In genomic region chr12:3436446-3436845, GRCm38 (mm10) we compare ENCODE assay signal across 27 mouse cellular contexts. TPM values are rescaled to one million over a fixed set of nuclear protein-coding genes. Genes with fewer than 3 reads are reported as not detected.
DNase-seq lines count a peak whose midpoint lies in the region; ATAC-seq and TF ChIP-seq lines count a peak whose summit lies in the region.
"Had no signal": no experiment of that assay in that cellular context is flagged by ENCODE, and none has a peak within 500 bp of the region (broad histone marks: within the 10 kb centered on the region; RNA-seq: fewer than 3 reads in every experiment).

No protein-coding gene starts in this region.

- no peaks in the 10 kb centered on the region for H3K27me3 ChIP-seq in kidney, embryonic 15.5 days
- H3K27me3 ChIP-seq in E14TG2a.4 (ENCODE audit: insufficient read depth, low read length): no peaks in the 10 kb centered on the region
- H3K27me3 ChIP-seq: heart, embryonic 13.5 days; Patski had no signal

- no peak overlapping the region for H3K27ac ChIP-seq in kidney, embryonic 15.5 days
- H3K27ac ChIP-seq: gastrocnemius, adult 2 months; heart, adult 2 months; heart, embryonic 10.5 days; heart, embryonic 13.5 days; hindbrain, embryonic 14.5 days; hindbrain, postnatal 0 days had no signal

- H3K36me3 ChIP-seq in kidney, embryonic 15.5 days: peaks cover 14% of the 10 kb centered on the region; the same call in 1 of the 2 replicates
- peaks cover 54% of the 10 kb centered on the region for H3K36me3 ChIP-seq in E14TG2a.4 (ENCODE audit: insufficient read depth, low read length)

- H3K4me3 ChIP-seq in kidney, embryonic 15.5 days (replicated peaks): no peak overlapping the region
- peak overlapping the region; percentile 14; the same call in 1 of the 2 replicates for H3K4me3 ChIP-seq in E14TG2a.4 (replicated peaks; ENCODE audit: low read length)
- H3K4me3 ChIP-seq: gastrocnemius, adult 2 months; heart, adult 2 months; heart, embryonic 10.5 days; heart, embryonic 13.5 days had no signal

- no peaks in the 10 kb centered on the region for H3K9me3 ChIP-seq in kidney, embryonic 15.5 days (replicated peaks)
- H3K9me3 ChIP-seq in E14TG2a.4 (ENCODE audit: low read length): no peaks in the 10 kb centered on the region
- H3K9me3 ChIP-seq: G1E; heart, embryonic 10.5 days; heart, embryonic 13.5 days had no signal

- peak; percentile 22 for DNase-seq in kidney, adult 9 months
- DNase-seq in ES-CJ7 (ENCODE audit: low read depth, low spot score) (peak; percentile 48), ZHBTc4 (ENCODE audit: low read depth, low spot score) (peak; percentile 59)
- DNase-seq in gastrocnemius, postnatal 14 days: no peak
- no peak for DNase-seq in lung, postnatal 25 days (ENCODE audit: low spot score)
- DNase-seq: adrenal gland, postnatal 10 days; adrenal gland, postnatal 36 days; cerebellum, adult 18-20 months; cerebellum, adult 9-10 months; cerebellum, postnatal 14 days; forebrain, postnatal 0 days; gastrocnemius, adult 2 months; gastrocnemius, postnatal 25 days; heart, adult 2 months; heart, postnatal 14 days; heart, postnatal 4 days had no signal

- H3K4me1 ChIP-seq in kidney, embryonic 15.5 days: no peaks in the 10 kb centered on the region
- H3K4me1 ChIP-seq in E14TG2a.4 (replicated peaks; ENCODE audit: low read depth, low read length): peaks cover 80% of the 10 kb centered on the region
- H3K4me1 ChIP-seq: heart, embryonic 10.5 days had no signal

- no peak overlapping the region for H3K4me2 ChIP-seq in kidney, embryonic 15.5 days
- H3K4me2 ChIP-seq: heart, embryonic 13.5 days; hindbrain, embryonic 14.5 days had no signal

- WGBS in kidney, embryonic 15.5 days: 92% methylated on average over 5 of the region's 5 CpGs

- no peak for ATAC-seq in kidney, embryonic 15.5 days (replicated peaks; ENCODE audit: low FRiP score)
- ATAC-seq: activated CD4-positive, CD25-positive, alpha-beta regulatory T cell, adult 4 months; forebrain, embryonic 14.5 days; forebrain, postnatal 0 days; hindbrain, postnatal 0 days; intestine, postnatal 0 days; Patski had no signal

- no peak overlapping the region for H3K9ac ChIP-seq in kidney, embryonic 15.5 days
- H3K9ac ChIP-seq: forebrain, postnatal 0 days; heart, embryonic 13.5 days; hindbrain, embryonic 14.5 days had no signal

- intact Hi-C loops in gastrocnemius, postnatal 14 days (cut with DNase I; ENCODE audit: low total_unique reads): no loop called here

- no peak for TF ChIP-seq CTCF in E14TG2a.4 (conservative IDR thresholded peaks at IDR 0.05; ENCODE audit: low read length)

RNA-seq across cellular contexts. Expression of gene Asxl2, which starts 9.8 kb away (rescaled TPM):
- polyA plus RNA-seq in kidney, embryonic 15.5 days (2015; fragmentation: Nextera tagmentation; extraction: Ambion mirVana): 19.1 and 20.0 TPM in 2 replicates
- total RNA-seq in gastrocnemius, postnatal 14 days (2021): 10 to 100 TPM; 15.3 to 15.6 TPM

Comparison
In these comparisons a context has a peak if more than half of its experiments do, and no peak if none do; other contexts are left out.
1. DNase-seq: peak in kidney, adult 9 months (single experiment), ES-CJ7 (single experiment) and ZHBTc4 (single experiment); none in gastrocnemius, postnatal 14 days (single experiment) and lung, postnatal 25 days (single experiment).